ENCODE assay signal across 8 mouse cellular contexts in the genomic region with DNA sequence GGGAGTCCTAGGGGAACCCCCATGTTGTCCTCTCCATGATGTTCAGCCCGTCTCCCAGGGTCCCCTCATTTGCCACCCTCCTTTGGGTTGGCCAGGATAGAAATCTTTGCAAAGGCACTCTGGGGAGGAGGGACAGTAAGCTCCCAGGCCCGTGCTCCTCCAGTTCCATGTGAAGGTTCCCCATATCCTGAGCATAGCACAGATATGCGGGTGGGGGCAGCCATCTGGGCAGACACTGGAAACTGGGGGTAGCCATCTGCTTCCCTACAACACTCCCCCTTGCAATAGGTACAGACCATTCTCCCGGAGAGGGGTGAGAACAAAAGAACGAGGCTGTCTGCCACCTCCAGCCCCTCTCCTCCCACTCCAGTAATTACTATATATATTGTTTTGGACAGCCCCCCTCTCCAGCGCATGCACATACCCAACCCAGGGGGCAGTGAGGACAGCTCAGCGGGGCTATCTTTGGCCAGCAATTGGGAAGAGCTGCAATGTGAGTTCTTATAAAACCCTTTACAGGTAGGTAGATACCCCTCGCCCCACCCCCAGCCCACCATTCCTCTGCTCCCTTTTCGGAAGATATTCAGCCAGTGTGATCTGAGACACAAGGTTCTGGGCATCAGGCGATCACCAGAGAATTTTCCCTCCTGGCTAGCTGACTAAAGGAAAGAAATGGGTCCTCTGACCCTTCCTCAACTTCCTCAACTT. TPM values are rescaled to one million over a fixed set of nuclear protein-coding genes. Genes with fewer than 3 reads are reported as not detected.
DNase-seq lines count a peak whose midpoint lies in the region; ATAC-seq lines count a peak whose summit lies in the region.

No protein-coding gene starts in this region.

- H3K27ac ChIP-seq in embryonic facial prominence, embryonic 11.5 days (replicated peaks; ENCODE audit: low read depth, low read length): peak overlapping the region; percentile 84; the same call in 1 of the 2 replicates
- H3K27ac ChIP-seq in intestine, embryonic 15.5 days: 0 out of 2 replicates have a peak overlapping the region, but pooled peaks have one; percentile 84
- H3K27ac ChIP-seq in midbrain, embryonic 10.5 days (replicated peaks): peak overlapping the region; percentile 96

- H3K36me3 ChIP-seq in embryonic facial prominence, embryonic 11.5 days (replicated peaks; ENCODE audit: control insufficient read depth, insufficient read depth, low read depth, low read length): no peaks in the 10 kb centered on the region; the same call in 1 of the 2 replicates
- peaks cover 2% of the 10 kb centered on the region for H3K36me3 ChIP-seq in intestine, embryonic 15.5 days
- H3K36me3 ChIP-seq in midbrain, embryonic 10.5 days: peaks cover 51% of the 10 kb centered on the region

- WGBS in embryonic facial prominence, embryonic 11.5 days: 46% methylated on average over 10 of the region's 10 CpGs
- WGBS in intestine, embryonic 15.5 days: 52% methylated on average over 10 of the region's 10 CpGs
- WGBS in midbrain, embryonic 10.5 days: 56% methylated on average over 10 of the region's 10 CpGs

- H3K4me2 ChIP-seq in embryonic facial prominence, embryonic 11.5 days (ENCODE audit: low read depth, low read length): peak overlapping the region; percentile 96
- peak overlapping the region; percentile 91 for H3K4me2 ChIP-seq in intestine, embryonic 15.5 days (replicated peaks)

- H3K9ac ChIP-seq in embryonic facial prominence, embryonic 11.5 days (replicated peaks; ENCODE audit: low read length): peak overlapping the region; percentile 89
- peak overlapping the region; percentile 78; the same call in 1 of the 2 replicates for H3K9ac ChIP-seq in intestine, embryonic 15.5 days

- H3K9me3 ChIP-seq in embryonic facial prominence, embryonic 11.5 days (replicated peaks; ENCODE audit: control insufficient read depth, low read length): no peaks in the 10 kb centered on the region
- H3K9me3 ChIP-seq in intestine, embryonic 15.5 days: no peaks in the 10 kb centered on the region
- H3K9me3 ChIP-seq in midbrain, embryonic 10.5 days (replicated peaks): no peaks in the 10 kb centered on the region

- DNase-seq in left cerebral cortex, adult 18-20 months (ENCODE audit: low spot score in 2 of 2): peak; percentile 70 to 84
- DNase-seq in left cerebral cortex, adult 11 months (ENCODE audit: low spot score): no peak
- DNase-seq in embryonic facial prominence, embryonic 11.5 days (ENCODE audit: low spot score): no peak
- no peak for DNase-seq in midbrain, embryonic 10.5 days (ENCODE audit: low spot score)
- no peak for DNase-seq in ovary, postnatal 14 days (ENCODE audit: low spot score)
- DNase-seq in adrenal gland, postnatal 36 days: no peak

- no peaks in the 10 kb centered on the region for H3K27me3 ChIP-seq in embryonic facial prominence, embryonic 11.5 days (ENCODE audit: control insufficient read depth, insufficient read depth, low read length)
- no peaks in the 10 kb centered on the region; the same call in 1 of the 2 replicates for H3K27me3 ChIP-seq in intestine, embryonic 15.5 days (replicated peaks)
- H3K27me3 ChIP-seq in midbrain, embryonic 10.5 days (ENCODE audit: low read depth, poor library complexity, severe bottlenecking): peaks cover 42% of the 10 kb centered on the region

- peak overlapping the region; percentile 76 for H3K4me3 ChIP-seq in embryonic facial prominence, embryonic 11.5 days (ENCODE audit: low read depth, low read length)
- H3K4me3 ChIP-seq in intestine, embryonic 15.5 days (replicated peaks): peak overlapping the region; percentile 69
- H3K4me3 ChIP-seq in midbrain, embryonic 10.5 days: peak overlapping the region; percentile 90

- ATAC-seq in embryonic facial prominence, embryonic 11.5 days (replicated peaks; ENCODE audit: insufficient number of reproducible peaks, low FRiP score, low TSS enrichment, low read depth): no peak
- no peak for ATAC-seq in intestine, embryonic 15.5 days
- ATAC-seq in monocyte, adult 5-6 weeks (replicated peaks; ENCODE audit: insufficient number of reproducible peaks, low FRiP score, low TSS enrichment, poor library complexity, severe bottlenecking): no peak

- H3K4me1 ChIP-seq in embryonic facial prominence, embryonic 11.5 days (ENCODE audit: control insufficient read depth, insufficient read depth, low read length): peaks cover 6% of the 10 kb centered on the region
- H3K4me1 ChIP-seq in intestine, embryonic 15.5 days (replicated peaks): peaks cover 38% of the 10 kb centered on the region
- H3K4me1 ChIP-seq in midbrain, embryonic 10.5 days: peaks cover 76% of the 10 kb centered on the region

RNA-seq across cellular contexts. Expression of a gene that starts 2.4 kb away (rescaled TPM):
- total RNA-seq in left cerebral cortex, adult 18-20 months (2021): 100 to 1,000 TPM; 163 to 215 TPM
- polyA plus RNA-seq in embryonic facial prominence, embryonic 11.5 days (2014; fragmentation: Nextera tagmentation; extraction: Ambion mirVana): 32.7 and 38.4 TPM in 2 replicates
- 46.8 and 50.4 TPM in 2 replicates for polyA plus RNA-seq in intestine, embryonic 15.5 days (2015; fragmentation: Nextera tagmentation; extraction: Ambion mirVana)
- polyA plus RNA-seq in midbrain, embryonic 10.5 days (2016; fragmentation: Nextera tagmentation; extraction: Ambion mirVana): 24.8 and 28.7 TPM in 2 replicates
- 1.9 TPM in 1 of 3 replicates, not detected in the others for total RNA-seq in monocyte, adult 5-6 weeks (2017)
- total RNA-seq in adrenal gland, postnatal 36 days (2021): 10 to 100 TPM; 19.0 to 21.6 TPM

RNA-seq across cellular contexts. Expression of a gene that starts 7.1 kb away (rescaled TPM):
- 1 to 10 TPM; 4.3 to 4.6 TPM for total RNA-seq in left cerebral cortex, adult 18-20 months (2021)
- 1.1 and 2.0 TPM in 2 replicates for polyA plus RNA-seq in embryonic facial prominence, embryonic 11.5 days (2014; fragmentation: Nextera tagmentation; extraction: Ambion mirVana)
- 0.98 and 1.1 TPM in 2 replicates for polyA plus RNA-seq in intestine, embryonic 15.5 days (2015; fragmentation: Nextera tagmentation; extraction: Ambion mirVana)
- polyA plus RNA-seq in midbrain, embryonic 10.5 days (2016; fragmentation: Nextera tagmentation; extraction: Ambion mirVana): 0.87 and 1.4 TPM in 2 replicates
- total RNA-seq in monocyte, adult 5-6 weeks (2017): 3.2 to 4.2 TPM (median 3.5 TPM) in 3 replicates
- 1 to 10 TPM in 1 of 2 experiments, under 1 TPM in 1; 0.89 to 1.1 TPM for total RNA-seq in adrenal gland, postnatal 36 days (2021)

RNA-seq across cellular contexts. Expression of a gene that starts 8.0 kb away (rescaled TPM):
- 100 to 1,000 TPM; 198 to 222 TPM for total RNA-seq in left cerebral cortex, adult 18-20 months (2021)
- 93.8 and 108 TPM in 2 replicates for polyA plus RNA-seq in embryonic facial prominence, embryonic 11.5 days (2014; fragmentation: Nextera tagmentation; extraction: Ambion mirVana)
- polyA plus RNA-seq in intestine, embryonic 15.5 days (2015; fragmentation: Nextera tagmentation; extraction: Ambion mirVana): 70.6 and 75.4 TPM in 2 replicates
- polyA plus RNA-seq in midbrain, embryonic 10.5 days (2016; fragmentation: Nextera tagmentation; extraction: Ambion mirVana): 119 and 142 TPM in 2 replicates
- 3.8 to 17.3 TPM (median 8.8 TPM) in 3 replicates for total RNA-seq in monocyte, adult 5-6 weeks (2017)
- 10 to 100 TPM; 52.4 to 71.7 TPM for total RNA-seq in adrenal gland, postnatal 36 days (2021)

RNA-seq across cellular contexts. Expression of a gene that starts 22.5 kb away (rescaled TPM):
- total RNA-seq in left cerebral cortex, adult 18-20 months (2021): 100 to 1,000 TPM; 119 to 130 TPM
- polyA plus RNA-seq in embryonic facial prominence, embryonic 11.5 days (2014; fragmentation: Nextera tagmentation; extraction: Ambion mirVana): 4.9 and 5.2 TPM in 2 replicates
- polyA plus RNA-seq in intestine, embryonic 15.5 days (2015; fragmentation: Nextera tagmentation; extraction: Ambion mirVana): 52.5 and 55.2 TPM in 2 replicates
- polyA plus RNA-seq in midbrain, embryonic 10.5 days (2016; fragmentation: Nextera tagmentation; extraction: Ambion mirVana): 4.9 and 6.1 TPM in 2 replicates
- 166 to 275 TPM (median 211 TPM) in 3 replicates for total RNA-seq in monocyte, adult 5-6 weeks (2017)
- 1 to 10 TPM; 6.3 to 6.8 TPM for total RNA-seq in adrenal gland, postnatal 36 days (2021)

RNA-seq across cellular contexts. Expression of a gene that starts 23.9 kb away (rescaled TPM):
- total RNA-seq in left cerebral cortex, adult 18-20 months (2021): 100 to 1,000 TPM; 116 to 121 TPM
- 14.7 and 17.8 TPM in 2 replicates for polyA plus RNA-seq in embryonic facial prominence, embryonic 11.5 days (2014; fragmentation: Nextera tagmentation; extraction: Ambion mirVana)
- 33.7 and 35.0 TPM in 2 replicates for polyA plus RNA-seq in intestine, embryonic 15.5 days (2015; fragmentation: Nextera tagmentation; extraction: Ambion mirVana)
- 16.5 and 18.1 TPM in 2 replicates for polyA plus RNA-seq in midbrain, embryonic 10.5 days (2016; fragmentation: Nextera tagmentation; extraction: Ambion mirVana)
- 15.7 to 32.0 TPM (median 21.5 TPM) in 3 replicates for total RNA-seq in monocyte, adult 5-6 weeks (2017)
- 10 to 100 TPM; 39.2 to 48.1 TPM for total RNA-seq in adrenal gland, postnatal 36 days (2021)

Comparison
In these comparisons a context has a peak if more than half of its experiments do, and no peak if none do; other contexts are left out.
1. DNase-seq: peak in left cerebral cortex, adult 18-20 months (2 of 2); none in left cerebral cortex, adult 11 months (single experiment), embryonic facial prominence, embryonic 11.5 days (single experiment), midbrain, embryonic 10.5 days (single experiment), ovary, postnatal 14 days (single experiment) and adrenal gland, postnatal 36 days (0 of 2).
2. Peak in every context shown above with its lines, with median percentiles within 50 percentile points of each other: H3K27ac ChIP-seq and H3K4me3 ChIP-seq.